Mouse (Mus musculus) left cerebral cortex, postnatal 10 days (tissue): ENCODE data around the gene Clybl. TPM values are rescaled to one million over a fixed set of nuclear protein-coding genes. Genes with fewer than 3 reads are reported as not detected.

Source experiments
- DNase-seq, 2 experiments: peaks; one replicate each; pipeline ENCODE4 v3.0.0; 2021 to 2022; ENCODE audit warnings: low spot score in 2 of 2, mixed read lengths in 1 of 2; ENCODE audit errors: extremely low spot score in 1 of 2
- intact Hi-C: fragments of 180-260 bp; cut with DNase I; formaldehyde crosslinking; loops from one replicate; pipeline ENCODE4 v1.15.1; 2025
- total RNA-seq, 2 experiments: library from RNA; stranded (reverse); gene quantifications; 2 replicates each; pipeline ENCODE4 v1.2.3; 2021

Gene Clybl
- total RNA-seq, 2 experiments from 2014 or later = 19.4 to 20.9 TPM

GRCm38 (mm10) chr14:122388431-122389031 is 207.0 kb downstream of the Clybl start:
- DNase-seq = no peak
- intact Hi-C loops = no loop called here

GRCm38 (mm10) chr14:122389684-122390370 is 208.3 kb downstream of the Clybl start:
- DNase-seq = no peak
- intact Hi-C loops = no loop called here

- DNase-seq = no peak
- intact Hi-C loops = no loop called here
These were observed 209.4 kb downstream of the Clybl start for GRCm38 (mm10) chr14:122390935-122391334.

GRCm38 (mm10) chr14:122393119-122393518 is 211.6 kb downstream of the Clybl start:
- intact Hi-C loops = no loop called here
- no peak for DNase-seq

- intact Hi-C loops = no loop called here
- DNase-seq = no peak
These were observed 217.2 kb downstream of the Clybl start for GRCm38 (mm10) chr14:122398676-122399075.

GRCm38 (mm10) chr14:122399906-122400305 is 218.4 kb downstream of the Clybl start:
- intact Hi-C loops = no loop called here
- no peak for DNase-seq

GRCm38 (mm10) chr14:122401886-122402285 is 220.4 kb downstream of the Clybl start:
- intact Hi-C loops = no loop called here
- no peak for DNase-seq

- intact Hi-C loops = no loop called here
- no peak for DNase-seq
These were observed 221.3 kb downstream of the Clybl start for GRCm38 (mm10) chr14:122402716-122403258.

GRCm38 (mm10) chr14:122403422-122403940 is 222.0 kb downstream of the Clybl start:
- DNase-seq = no peak
- intact Hi-C loops = no loop called here

- intact Hi-C loops = loop anchor here (5.0 kb wide), 1 partner anchor 48 kb away; the partner anchor contains the start of gene Gm5089
- no peak for DNase-seq
These were observed 223.2 kb downstream of the Clybl start for GRCm38 (mm10) chr14:122404596-122405154.

- DNase-seq = no peak
- intact Hi-C loops = loop anchor here (5.0 kb wide), 1 partner anchor 47 kb away; the partner anchor contains the start of gene Gm5089
These were observed 223.7 kb downstream of the Clybl start for GRCm38 (mm10) chr14:122405236-122405635.

- intact Hi-C loops = loop anchor here (5.0 kb wide), 1 partner anchor 46 kb away; the partner anchor contains the start of gene Gm5089
- DNase-seq = no peak
These were observed 224.5 kb downstream of the Clybl start for GRCm38 (mm10) chr14:122405897-122406540.

GRCm38 (mm10) chr14:122406541-122407219 is 225.2 kb downstream of the Clybl start:
- intact Hi-C loops = loop anchor here (5.0 kb wide), 1 partner anchor 46 kb away; the partner anchor contains the start of gene Gm5089
- DNase-seq = peak in 1 of 2 experiments; percentile 38

- DNase-seq = no peak
- intact Hi-C loops = no loop called here
These were observed 231.5 kb downstream of the Clybl start for GRCm38 (mm10) chr14:122412841-122413541.

GRCm38 (mm10) chr14:122413542-122413928 is 232.0 kb downstream of the Clybl start:
- no peak for DNase-seq
- intact Hi-C loops = no loop called here

- no peak for DNase-seq
- intact Hi-C loops = no loop called here
These were observed 233.3 kb downstream of the Clybl start for GRCm38 (mm10) chr14:122414786-122415185.

- intact Hi-C loops = no loop called here
- DNase-seq = no peak
These were observed 234.8 kb downstream of the Clybl start for GRCm38 (mm10) chr14:122416166-122416771.

- intact Hi-C loops = no loop called here
- DNase-seq = no peak
These were observed 242.9 kb downstream of the Clybl start for GRCm38 (mm10) chr14:122424441-122424840.
